Mouse (Mus musculus) MEL (cell line): ENCODE data around the gene Prkd2. TPM values are rescaled to one million over a fixed set of nuclear protein-coding genes. Genes with fewer than 3 reads are reported as not detected.

ENCODE experiments used
- DNase-seq: peaks from one replicate; pipeline ENCODE4 v3.0.0; 2011; ENCODE audit warnings: low read depth, low spot score
- H3K27ac ChIP-seq: 2 replicates; pipeline ENCODE4 v1.5.1; 2012; ENCODE audit warnings: low read depth, mild to moderate bottlenecking, control low read depth, low read length, moderate library complexity; ENCODE audit not compliant: control insufficient read depth
- H3K27me3 ChIP-seq, 2 experiments: fragments of 150-350 bp in 1 of 2; sonication (generic) in 1 of 2; 2 replicates each; pipeline ENCODE4 v1.6.1; 2012; ENCODE audit warnings: low read length in 2 of 2, mild to moderate bottlenecking in 2 of 2, improper control_type of control experiment in 1 of 2, moderate library complexity in 1 of 2; ENCODE audit not compliant: insufficient read depth in 2 of 2, control insufficient read depth in 1 of 2
- H3K36me3 ChIP-seq, 2 experiments: 2 replicates each; pipeline ENCODE4 v1.6.1; 2012 to 2014; ENCODE audit warnings: low read length in 2 of 2, improper control_type of control experiment in 1 of 2, inconsistent platforms in 1 of 2, mild to moderate bottlenecking in 1 of 2; ENCODE audit not compliant: insufficient read depth in 2 of 2, control insufficient read depth in 1 of 2
- H3K4me1 ChIP-seq, 2 experiments: fragments of 150-350 bp in 1 of 2; sonication (generic) in 1 of 2; 2 replicates each; pipeline ENCODE4 v1.6.1; 2012; ENCODE audit warnings: low read length in 2 of 2, improper control_type of control experiment in 1 of 2, mild to moderate bottlenecking in 1 of 2; ENCODE audit not compliant: insufficient read depth in 2 of 2, control insufficient read depth in 1 of 2
- H3K4me3 ChIP-seq, 2 experiments: fragments of 150-350 bp in 1 of 2; sonication (generic) in 1 of 2; 2 replicates each; pipeline ENCODE4 v1.5.1; 2012; ENCODE audit warnings: low read depth in 2 of 2, low read length in 2 of 2, mild to moderate bottlenecking in 2 of 2, moderate library complexity in 2 of 2, control low read depth in 1 of 2, improper control_type of control experiment in 1 of 2; ENCODE audit not compliant: control insufficient read depth in 1 of 2, insufficient read depth in 1 of 2
- H3K79me2 ChIP-seq: 2 replicates; pipeline ENCODE4 v1.6.1; 2012; ENCODE audit warnings: mild to moderate bottlenecking, low read length, moderate library complexity; ENCODE audit not compliant: control insufficient read depth, poor library complexity, insufficient read depth
- H3K9ac ChIP-seq: 2 replicates; pipeline ENCODE4 v1.6.1; 2012; ENCODE audit warnings: low read depth, mild to moderate bottlenecking, control low read depth, low read length, moderate library complexity; ENCODE audit not compliant: control insufficient read depth, poor library complexity, severe bottlenecking
- H3K9me3 ChIP-seq: fragments of 150-350 bp; sonication (generic); replicated peaks from 2 replicates; pipeline ENCODE4 v1.6.1; 2012; ENCODE audit warnings: mild to moderate bottlenecking, low read length, improper control_type of control experiment, moderate library complexity; ENCODE audit not compliant: insufficient read depth
- CHD2 ChIP-seq: IDR thresholded peaks from 2 replicates; pipeline ENCODE4 v1.6.1; 2011; ENCODE audit warnings: low read length, improper control_type of control experiment
- CTCF ChIP-seq, 3 experiments: IDR thresholded peaks in 2 of 3; conservative IDR thresholded peaks in 1 of 3; 2 replicates each; pipeline ENCODE4 v1.5.1; 2011 to 2012; ENCODE audit warnings: low read length in 3 of 3, low read depth in 2 of 3, mild to moderate bottlenecking in 2 of 3, improper control_type of control experiment in 1 of 3, inconsistent platforms in 1 of 3, mixed read lengths in 1 of 3, moderate library complexity in 1 of 3; ENCODE audit not compliant: control insufficient read depth in 1 of 3, insufficient read depth in 1 of 3, poor library complexity in 1 of 3, severe bottlenecking in 1 of 3
- ETS1 ChIP-seq: IDR thresholded peaks from 2 replicates; pipeline ENCODE4 v1.6.1; 2012; ENCODE audit warnings: low read depth, mild to moderate bottlenecking, inconsistent platforms, low read length, improper control_type of control experiment, moderate library complexity
- HCFC1 ChIP-seq: IDR thresholded peaks from 2 replicates; pipeline ENCODE4 v1.6.1; 2012; ENCODE audit warnings: low read depth, mild to moderate bottlenecking, inconsistent platforms, low read length, improper control_type of control experiment, moderate library complexity
- KAT2A ChIP-seq: conservative IDR thresholded peaks from 2 replicates; pipeline ENCODE4 v1.6.1; 2012; ENCODE audit warnings: low read depth, low read length, improper control_type of control experiment, inconsistent platforms
- MAFK ChIP-seq: IDR thresholded peaks from 2 replicates; pipeline ENCODE4 v1.6.1; 2011; ENCODE audit warnings: low read depth, mild to moderate bottlenecking, low read length, improper control_type of control experiment, borderline replicate concordance
- MAX ChIP-seq: IDR thresholded peaks from 2 replicates; pipeline ENCODE4 v1.6.1; 2011; ENCODE audit warnings: low read length, improper control_type of control experiment
- MEF2A ChIP-seq: IDR thresholded peaks from 2 replicates; pipeline ENCODE4 v1.6.1; 2014; ENCODE audit warnings: low read depth, mild to moderate bottlenecking, inconsistent platforms, low read length, improper control_type of control experiment; ENCODE audit not compliant: poor library complexity, insufficient replicate concordance, severe bottlenecking; ENCODE audit errors: extremely low read depth
- POLR2AphosphoS2 ChIP-seq: IDR thresholded peaks from 2 replicates; pipeline ENCODE4 v1.6.1; 2011; ENCODE audit warnings: low read length, improper control_type of control experiment
- POLR2AphosphoS5 ChIP-seq: IDR thresholded peaks from 2 replicates; pipeline ENCODE4 v1.6.1; 2012; ENCODE audit warnings: low read depth, borderline replicate concordance, mild to moderate bottlenecking, inconsistent platforms, low read length, moderate library complexity, mixed read lengths
- RAD21 ChIP-seq: IDR thresholded peaks from 2 replicates; pipeline ENCODE4 v1.6.1; 2011; ENCODE audit warnings: mild to moderate bottlenecking, low read depth, low read length, improper control_type of control experiment
- UBTF ChIP-seq: IDR thresholded peaks from 2 replicates; pipeline ENCODE4 v1.6.1; 2012; ENCODE audit warnings: low read depth, mild to moderate bottlenecking, inconsistent platforms, low read length, improper control_type of control experiment, moderate library complexity, borderline replicate concordance; ENCODE audit not compliant: insufficient read depth
- USF1 ChIP-seq: IDR thresholded peaks from 2 replicates; pipeline ENCODE4 v1.6.1; 2014; ENCODE audit warnings: low read depth, mild to moderate bottlenecking, inconsistent platforms, low read length, improper control_type of control experiment, moderate library complexity
- USF2 ChIP-seq, 2 experiments: IDR thresholded peaks; 2 replicates each; pipeline ENCODE4 v1.6.1; 2011 to 2012; ENCODE audit warnings: improper control_type of control experiment in 2 of 2, low read length in 2 of 2, borderline replicate concordance in 1 of 2, inconsistent platforms in 1 of 2, low read depth in 1 of 2, mild to moderate bottlenecking in 1 of 2; ENCODE audit not compliant: insufficient read depth in 1 of 2
- polyA plus RNA-seq, 2 experiments: library from polyadenylated mRNA; stranded (reverse) in 1 of 2; unstranded in 1 of 2; fragments of >175 nt in 1 of 2; fragments of >200 nt in 1 of 2; gene quantifications; 2 replicates each; pipeline versions ENCODE4 v1.2.1 to v1.2.4; 2012; ENCODE audit warnings: low replicate concordance in 2 of 2, low read depth in 1 of 2; ENCODE audit not compliant: insufficient read length in 2 of 2, insufficient read depth in 1 of 2, missing spikeins in 1 of 2
- total RNA-seq: library from RNA; depleted of rRNA; stranded (reverse); fragments of 300-350 nt; gene quantifications from 2 replicates; pipeline ENCODE4 v1.2.3, GENCODE M21; 2012

Prkd2 gene
- total and polyA plus RNA-seq, 3 experiments: 2.9 to 8.7 TPM; not detected in 1

GRCm38 (mm10) chr7:16821669-16822101 is 21.0 kb upstream of the Prkd2 start:
- Histone ChIP-seq H3K9ac (no peak overlapping the region), H3K27me3 (no peaks in the 10 kb centered on the region), H3K4me1 (peaks cover 13 to 23% of the 10 kb centered on the region in 2 experiments), H3K27ac (no peak overlapping the region), H3K4me3 (no peak overlapping the region), H3K9me3 (no peaks in the 10 kb centered on the region), H3K79me2 (peaks cover 56% of the 10 kb centered on the region), H3K36me3 (peaks cover 9 to 34% of the 10 kb centered on the region in 2 experiments)
- no peak for DNase-seq
- TF ChIP-seq KAT2A: no peak
- TF ChIP-seq USF2 (IDR thresholded peaks at IDR 0.05; ENCODE audit: borderline replicate concordance in 1 of 2, insufficient read depth in 1 of 2, low read depth in 1 of 2, low read length in 2 of 2): no peak
- no peak for TF ChIP-seq USF1
- no peak for TF ChIP-seq ETS1
- no peak for TF ChIP-seq CHD2
- no peak for TF ChIP-seq POLR2AphosphoS2
- TF ChIP-seq HCFC1: no peak
- TF ChIP-seq UBTF: no peak

GRCm38 (mm10) chr7:16823734-16824133 is 19.0 kb upstream of the Prkd2 start:
- DNase-seq: no peak
- peaks cover 9 to 18% of the 10 kb centered on the region in 2 experiments for H3K36me3 ChIP-seq
- TF ChIP-seq POLR2AphosphoS5 (no peak), MAFK (no peak), MAX (no peak), UBTF (no peak), MEF2A (no peak), RAD21 (no peak)
- no peaks in the 10 kb centered on the region for H3K9me3 ChIP-seq
- H3K4me3 ChIP-seq: no peak overlapping the region
- H3K27ac ChIP-seq: no peak overlapping the region
- no peak overlapping the region for H3K9ac ChIP-seq
- peaks cover 7 to 11% of the 10 kb centered on the region in 2 experiments for H3K4me1 ChIP-seq
- H3K79me2 ChIP-seq: peaks cover 36% of the 10 kb centered on the region
- no peaks in the 10 kb centered on the region for H3K27me3 ChIP-seq

GRCm38 (mm10) chr7:16825785-16826184 is 16.9 kb upstream of the Prkd2 start:
- Histone ChIP-seq H3K27me3 (no peaks in the 10 kb centered on the region), H3K9me3 (no peaks in the 10 kb centered on the region), H3K79me2 (peaks cover 16% of the 10 kb centered on the region), H3K4me3 (no peak overlapping the region), H3K36me3 (peaks cover 0 to 12% of the 10 kb centered on the region in 2 experiments; a peak in 2 of 4 replicates), H3K4me1 (no peaks in the 10 kb centered on the region), H3K9ac (no peak overlapping the region), H3K27ac (no peak overlapping the region)
- DNase-seq: no peak
- TF ChIP-seq CTCF (IDR thresholded peaks at IDR 0.05 in 2 of 3, conservative IDR thresholded peaks at IDR 0.05 in 1 of 3; ENCODE audit: control insufficient read depth in 1 of 3, insufficient read depth in 1 of 3, low read depth in 2 of 3, low read length in 3 of 3, poor library complexity in 1 of 3, severe bottlenecking in 1 of 3): peak in 1 of 3 experiments; percentile 28; a peak in 2 of 6 replicates
- peak; percentile 1; the same call in 1 of the 2 replicates for TF ChIP-seq RAD21
- TF ChIP-seq UBTF: no peak
